Mouse (Mus musculus) C2C12 (cell line): ENCODE data around the gene Dppa3.

Experiments used
- CEBPB ChIP-seq: IDR thresholded peaks from one replicate; pipeline ENCODE4 v1.6.1; 2011; ENCODE audit warnings: low read depth, mild to moderate bottlenecking, control low read depth, moderate library complexity
- CTCF ChIP-seq: IDR thresholded peaks from one replicate; pipeline ENCODE4 v1.5.1; 2011; ENCODE audit not compliant: control insufficient read depth, insufficient read depth, insufficient read length
- MAX ChIP-seq: IDR thresholded peaks from one replicate; pipeline ENCODE4 v1.6.1; 2011; ENCODE audit warnings: mild to moderate bottlenecking, control low read depth
- MYOD1 ChIP-seq: IDR thresholded peaks from one replicate; pipeline ENCODE4 v1.6.1; 2011; ENCODE audit warnings: low read depth; ENCODE audit not compliant: control insufficient read depth, insufficient read length
- USF1 ChIP-seq: IDR thresholded peaks from one replicate; pipeline ENCODE4 v1.6.1; 2011; ENCODE audit warnings: low read depth, mild to moderate bottlenecking, control low read depth, moderate library complexity

- TF ChIP-seq CEBPB (no peak), USF1 (no peak), CTCF (no peak), MAX (no peak), MYOD1 (no peak)
Measured at GRCm38 (mm10) chr6:122606661-122607060, 19.5 kb upstream of the Dppa3 start.
